Mouse (Mus musculus) telencephalon, adult 2 months (tissue): ENCODE results near the gene Zfp1.
"Not testable (repeated sequence)": the region's sequence is repeated elsewhere in the genome, so short reads cannot be mapped to it uniquely, and the experiment has no call there.

Experiments
- DNase-seq: peaks from one replicate; pipeline ENCODE4 v3.0.0-alpha.2; 2011; ENCODE audit warnings: low read depth, low spot score

Gene Zfp1

DNA sequence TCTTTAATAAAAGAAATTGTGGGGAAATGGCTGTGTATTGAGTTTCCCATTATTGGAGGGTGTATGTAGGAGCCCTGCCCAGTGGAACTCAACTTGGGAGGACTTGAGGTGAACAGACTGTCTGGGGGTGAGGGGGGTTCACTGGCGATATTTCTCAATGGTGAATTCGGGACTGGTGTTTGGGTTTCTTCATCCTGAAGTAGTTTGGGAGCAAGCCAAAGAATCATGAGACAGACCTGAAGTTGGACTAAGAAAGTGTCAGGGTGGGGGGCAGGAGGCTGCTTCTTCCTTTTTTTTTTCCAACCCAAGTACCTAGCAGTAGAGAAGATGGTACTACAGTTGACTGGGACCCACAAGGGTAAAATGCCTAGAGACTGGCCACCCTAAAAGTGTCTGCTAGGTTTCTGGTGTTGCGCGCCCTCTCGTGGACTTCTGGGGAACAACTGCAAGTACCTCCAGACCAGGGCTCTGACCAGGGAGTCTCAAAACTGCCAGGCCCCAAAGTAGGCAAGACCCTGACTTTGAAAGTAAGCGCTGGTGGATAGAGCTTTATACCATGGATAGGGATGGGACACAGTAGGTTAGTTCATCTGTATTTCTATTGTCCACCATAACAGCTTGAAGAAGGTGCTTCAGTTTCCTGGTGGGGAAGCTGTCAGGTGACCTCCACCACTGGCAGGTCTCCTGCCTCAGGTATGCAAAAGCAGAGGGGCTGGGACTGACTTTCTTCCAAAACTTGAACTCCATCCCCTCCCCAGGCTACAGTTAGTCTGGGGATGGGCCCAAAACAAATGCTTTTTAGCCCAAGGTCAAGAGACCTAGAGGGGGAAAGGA, 17.3 kb upstream of the Zfp1 start:
- DNase-seq, result no peak

DNA sequence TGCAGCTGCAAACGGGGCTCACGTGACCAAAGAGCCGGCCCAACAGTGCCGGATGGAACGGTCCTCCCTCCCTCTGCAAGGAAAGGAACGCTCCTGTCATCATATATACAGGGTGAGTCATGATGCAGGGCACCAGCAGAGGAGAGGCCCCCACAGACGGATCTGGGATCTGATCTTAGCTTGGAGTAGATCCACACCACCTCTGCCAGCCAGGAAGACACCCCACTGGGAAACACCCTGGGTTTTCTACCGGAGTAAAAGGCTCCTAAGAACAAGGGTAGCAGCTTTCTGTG, 16.7 kb upstream of the Zfp1 start:
- DNase-seq, result no peak

DNA sequence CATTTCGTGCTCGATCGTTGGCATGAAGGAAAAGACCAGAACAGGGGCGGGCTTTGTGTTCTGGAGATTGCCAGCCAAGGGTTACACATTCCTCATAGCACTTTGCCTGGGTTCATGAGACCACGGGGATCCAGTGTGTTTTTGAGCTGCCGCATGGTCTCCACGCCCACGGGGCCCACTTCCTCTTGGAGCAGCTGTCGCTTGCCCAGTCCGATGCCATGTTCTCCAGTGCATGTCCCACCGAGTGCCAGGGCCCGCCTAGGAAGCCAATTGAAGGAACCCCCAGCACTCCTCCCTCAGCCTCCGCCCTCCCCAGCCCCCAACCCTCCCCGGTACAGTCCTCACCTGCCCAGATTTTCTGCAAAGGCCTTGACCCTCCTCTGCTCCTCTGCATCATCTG, 16.3 kb upstream of the Zfp1 start:
- DNase-seq, result no peak

DNA sequence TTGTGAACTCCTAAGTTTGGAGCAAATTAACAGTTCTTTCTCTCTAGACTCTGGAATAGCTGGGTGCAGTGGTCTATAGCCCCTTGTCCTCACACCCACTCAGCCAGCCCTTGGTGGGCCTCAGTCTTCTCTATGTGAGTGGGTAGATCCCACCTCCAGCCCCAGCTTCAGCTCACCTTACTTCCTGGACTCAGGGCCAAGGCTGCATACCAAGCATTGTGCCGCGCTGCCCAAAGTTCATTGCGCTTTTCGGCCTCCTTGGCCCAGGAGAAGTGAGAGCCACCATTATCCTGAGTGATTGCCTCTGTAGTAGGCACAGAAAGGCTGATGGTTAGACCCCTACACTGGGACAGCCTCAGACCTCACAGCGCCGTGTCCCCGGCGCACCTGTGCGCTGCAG, 15.3 kb upstream of the Zfp1 start:
- DNase-seq, result no peak

DNA sequence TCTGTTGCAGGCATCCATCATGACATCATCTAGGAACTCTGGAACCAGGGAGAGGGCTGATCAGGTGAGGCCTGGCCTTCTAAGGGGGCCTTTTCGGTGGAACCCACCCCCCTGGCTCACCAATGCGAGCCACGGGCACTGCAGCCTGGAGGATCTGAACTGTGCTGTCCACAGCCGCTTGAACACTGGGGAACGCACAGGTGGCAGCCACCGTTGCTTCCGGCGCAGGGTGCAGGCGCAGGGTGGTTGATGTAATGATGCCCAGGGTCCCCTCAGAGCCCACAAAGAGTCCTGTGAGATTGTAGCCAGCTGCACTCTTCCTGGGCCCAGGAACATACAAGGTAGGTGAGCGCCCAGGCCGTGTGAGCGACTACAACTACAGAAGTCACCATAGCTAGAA, 14.8 kb upstream of the Zfp1 start:
- DNase-seq, result no peak

DNA sequence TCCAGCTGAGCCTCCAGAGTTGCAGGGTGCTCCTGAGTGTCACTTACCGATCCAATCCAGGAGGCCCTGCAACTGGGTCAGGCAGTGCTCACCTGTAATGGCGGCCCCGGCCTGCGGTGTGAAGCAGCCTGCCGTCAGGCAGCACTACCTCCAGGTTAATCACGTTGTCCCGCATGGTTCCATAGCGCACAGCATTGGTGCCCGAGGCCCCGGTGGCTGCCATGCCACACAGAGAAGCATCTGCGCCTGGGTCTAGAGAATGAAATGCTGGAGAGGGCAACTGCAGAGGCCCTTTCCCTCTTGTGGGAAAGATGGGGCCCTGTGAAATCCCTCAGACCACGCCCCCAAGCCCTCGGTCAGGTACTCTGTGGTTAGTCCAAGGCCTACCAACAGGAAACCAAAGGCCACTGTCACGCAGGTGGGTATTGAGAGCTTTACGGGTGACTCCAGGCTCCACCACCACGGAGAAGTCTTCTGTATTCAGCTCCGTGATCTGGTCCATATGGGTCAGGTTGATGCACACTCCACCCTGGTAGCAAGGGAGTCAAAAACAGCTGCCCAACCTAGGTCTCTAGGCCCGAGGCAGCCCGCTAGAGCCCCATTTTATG, 14.2 kb upstream of the Zfp1 start:
- no peak for DNase-seq

DNA sequence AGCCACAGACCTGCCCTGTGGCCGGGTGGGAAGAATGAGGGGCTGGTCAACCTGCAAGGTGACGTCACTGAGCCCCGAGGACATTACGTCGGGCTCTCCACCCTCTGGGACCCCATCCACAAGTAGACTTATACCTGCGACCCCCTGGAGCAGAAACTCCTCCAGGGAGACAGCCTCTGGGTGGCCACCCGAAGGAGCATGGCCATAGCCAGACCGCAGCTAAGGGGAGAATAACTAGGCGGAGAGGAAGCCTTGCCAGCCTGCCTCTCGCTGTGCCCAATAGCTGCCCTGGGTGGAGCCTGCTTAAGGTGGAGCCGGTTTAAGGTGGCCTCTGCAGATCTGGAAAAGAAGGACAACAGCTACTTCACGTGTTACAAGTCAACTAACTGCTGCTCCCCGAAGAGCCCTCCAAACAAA, 13.1 kb upstream of the Zfp1 start, which contains the start of gene Ldhd:
Gene Ldhd, minus strand, starts transcription at position 270 of the 417 bp plus-strand sequence.
- no peak for DNase-seq

DNA sequence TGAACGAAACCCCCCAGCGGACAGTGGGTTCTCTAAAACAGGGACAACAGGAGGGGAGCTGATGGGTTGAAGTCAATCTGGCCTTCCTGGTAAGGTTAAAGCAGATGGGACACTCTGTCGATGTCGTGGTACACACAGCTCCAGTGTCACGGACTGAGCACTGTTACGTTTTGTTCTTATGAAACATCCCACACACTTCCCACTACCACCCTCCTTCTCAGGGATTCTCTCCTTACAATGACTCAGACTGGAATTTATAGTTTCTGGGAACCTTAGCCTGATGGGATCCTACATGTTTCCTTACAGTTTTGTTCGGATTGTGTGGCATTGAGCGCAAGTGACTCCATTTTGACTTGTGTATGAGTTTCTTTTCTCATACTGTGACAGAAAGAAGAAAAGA, 11.6 kb upstream of the Zfp1 start:
- DNase-seq, result no peak

DNA sequence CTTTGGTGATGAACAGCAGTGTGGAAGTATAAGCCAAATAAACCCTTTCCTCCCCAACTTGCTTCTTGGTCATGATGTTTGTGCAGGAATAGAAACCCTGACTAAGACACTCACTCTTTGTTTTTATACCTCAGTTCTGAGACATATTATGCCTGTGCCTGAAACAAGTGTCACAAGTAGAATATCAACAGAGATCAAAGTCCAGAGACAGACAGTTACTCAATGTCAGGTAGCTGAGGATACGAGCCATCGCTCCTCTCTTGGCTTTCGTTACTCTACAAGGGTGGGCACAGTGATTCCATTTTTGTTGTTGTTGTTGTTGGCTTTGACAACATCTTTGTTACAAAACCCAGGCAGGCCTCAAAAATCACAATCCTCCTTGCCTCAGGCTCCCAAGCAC, 10.2 kb upstream of the Zfp1 start:
- DNase-seq, result no peak

DNA sequence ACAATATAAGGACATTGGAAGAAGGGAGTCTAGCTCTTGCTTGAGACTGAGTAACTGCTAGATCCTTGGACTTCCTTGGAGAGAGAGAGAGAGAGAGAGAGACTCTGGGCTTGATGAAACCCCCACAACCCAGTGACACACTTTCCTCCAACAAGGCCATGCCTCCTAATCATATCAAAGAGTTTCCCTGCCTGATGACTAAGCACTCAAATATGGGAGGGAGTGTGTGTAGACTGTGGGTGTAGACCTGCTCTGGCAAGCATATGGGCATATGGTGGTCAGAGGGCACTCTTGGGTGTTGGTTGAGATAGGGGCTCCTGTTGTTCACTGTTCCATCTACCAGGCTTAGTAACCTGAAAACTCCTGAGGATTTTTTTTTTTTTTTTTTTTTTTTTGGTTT, 5.1 kb upstream of the Zfp1 start:
- DNase-seq, result no peak

DNA sequence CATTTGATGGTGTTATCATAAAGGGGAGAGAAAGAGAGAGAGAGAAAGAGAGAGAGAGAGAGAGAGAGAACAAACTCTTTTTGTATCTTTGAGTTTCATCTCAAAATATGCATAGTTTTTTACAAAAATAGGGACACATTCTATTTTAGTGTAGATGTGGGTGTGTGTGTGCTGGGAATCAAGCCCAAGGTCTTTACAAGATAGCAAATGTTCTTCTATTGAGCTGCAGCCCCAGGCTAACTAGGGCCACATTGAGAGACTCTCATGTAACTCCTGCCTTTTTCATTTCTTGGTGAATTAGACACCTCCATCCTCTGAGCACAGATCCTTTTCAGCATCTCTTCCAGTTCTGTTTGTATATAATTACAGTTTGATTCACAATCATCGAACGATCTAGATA, 2.1 kb upstream of the Zfp1 start:
- no peak for DNase-seq

DNA sequence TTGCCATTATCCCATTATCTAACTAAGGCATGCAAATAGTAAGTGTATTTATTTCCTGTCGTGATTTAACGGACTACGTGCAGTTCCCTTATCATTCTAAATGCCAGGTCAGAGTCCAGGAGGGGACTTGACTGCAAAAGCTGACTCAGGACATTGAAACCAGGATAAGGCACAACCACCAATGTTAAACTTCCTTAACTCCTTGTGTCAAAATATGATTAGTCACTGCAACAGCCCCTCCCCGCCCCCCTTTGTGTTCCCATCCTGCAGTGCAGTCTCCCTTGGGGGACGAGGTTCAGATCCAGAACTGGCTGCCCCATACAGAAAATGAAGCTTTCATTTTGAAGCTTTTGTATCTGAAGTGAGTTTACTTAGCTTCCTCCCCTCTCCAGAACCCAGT, 705 bp upstream of the Zfp1 start:
- DNase-seq, result no peak

DNA sequence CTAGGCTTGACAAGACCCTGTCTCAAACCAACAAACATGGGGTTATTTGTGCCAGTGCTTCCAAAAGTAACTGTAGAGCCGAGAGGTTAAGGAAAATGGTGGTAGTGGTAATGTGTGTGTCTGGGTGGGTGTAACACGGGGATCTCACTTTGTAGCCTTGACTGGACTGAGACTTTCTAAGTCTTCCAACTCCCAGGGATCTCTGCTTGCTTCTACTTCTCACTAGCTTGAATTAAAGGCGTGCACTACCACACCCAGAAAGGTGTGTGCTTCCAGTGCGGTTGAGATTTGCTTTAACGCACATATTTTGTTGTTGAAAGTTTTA, 300 bp upstream of the Zfp1 start:
- DNase-seq, result no peak

DNA sequence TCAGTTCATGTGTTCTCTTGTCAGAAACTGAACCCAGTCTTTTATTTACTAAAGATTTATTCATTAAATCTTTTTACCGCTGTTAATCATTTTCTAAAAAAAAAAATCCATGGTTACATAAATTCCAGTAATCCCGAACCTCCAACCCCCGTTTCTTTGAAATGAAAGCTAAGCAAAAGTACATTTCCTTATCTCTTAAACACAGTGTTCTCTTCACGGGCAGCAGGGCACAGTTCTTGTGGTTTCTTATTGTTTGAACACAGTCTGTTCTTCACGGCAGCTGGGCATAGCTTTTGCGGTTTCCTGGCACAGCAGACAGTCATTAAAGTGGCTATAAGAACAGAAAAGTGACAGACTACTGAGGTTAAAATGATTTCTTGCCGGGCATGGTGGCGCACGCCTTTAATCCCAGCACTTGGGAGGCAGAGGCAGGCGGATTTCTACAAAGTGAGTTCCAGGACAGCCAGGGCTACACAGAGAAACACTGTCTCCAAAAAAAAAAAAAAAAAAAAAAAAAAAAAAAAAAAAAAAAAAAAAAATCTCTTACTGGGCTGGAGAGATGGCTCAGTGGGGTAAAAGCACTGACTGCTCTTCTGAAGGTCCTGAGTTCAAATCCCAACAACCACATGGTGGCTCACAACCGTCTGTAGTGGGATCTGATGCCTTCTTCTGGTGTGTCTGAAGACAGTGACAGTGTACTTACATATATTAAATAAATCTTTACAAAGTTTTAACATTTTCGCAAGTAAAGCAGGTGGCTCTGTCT, 1.3 kb downstream of the Zfp1 start:
- not testable (repeated sequence) for DNase-seq

DNA sequence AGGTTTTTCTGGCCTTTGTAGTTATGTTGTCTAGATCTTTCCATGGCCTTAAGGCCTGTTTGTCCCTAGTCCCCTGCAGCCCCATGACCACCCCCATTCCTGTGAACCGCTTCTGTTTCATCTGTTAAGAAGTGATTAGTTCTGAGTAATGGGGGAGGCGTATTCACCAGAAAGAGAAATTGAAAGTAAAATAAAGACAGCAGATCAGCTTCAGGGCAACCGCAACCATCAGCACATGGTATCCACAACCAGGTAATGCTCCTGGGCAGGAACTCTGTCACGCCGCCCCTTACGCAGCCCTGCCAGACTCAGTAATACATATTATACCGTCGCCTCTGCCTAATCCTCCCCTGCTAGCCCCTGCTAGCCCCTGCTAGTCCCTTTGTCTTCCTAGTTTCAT, 2.5 kb downstream of the Zfp1 start:
- no peak for DNase-seq

DNA sequence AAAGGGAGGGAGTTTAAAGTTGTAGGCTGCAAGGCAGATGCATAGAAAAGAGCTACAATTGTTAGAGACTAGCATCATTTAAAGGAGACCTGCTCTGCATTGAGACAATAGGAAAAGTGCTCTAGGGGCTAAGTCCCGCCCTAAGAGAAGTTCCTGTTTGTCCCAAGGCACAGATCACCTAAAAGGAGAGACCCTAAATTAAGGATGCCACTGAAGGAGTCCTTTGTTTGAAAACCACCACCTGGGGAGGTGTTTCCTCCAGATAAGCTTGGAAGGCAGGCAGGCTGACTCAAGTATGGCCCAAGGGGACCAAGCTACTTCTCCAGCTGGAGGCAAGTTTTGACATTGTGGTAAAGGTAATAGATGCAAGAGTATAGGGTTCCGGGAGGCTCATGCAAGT, 5.6 kb downstream of the Zfp1 start:
- DNase-seq, result no peak

DNA sequence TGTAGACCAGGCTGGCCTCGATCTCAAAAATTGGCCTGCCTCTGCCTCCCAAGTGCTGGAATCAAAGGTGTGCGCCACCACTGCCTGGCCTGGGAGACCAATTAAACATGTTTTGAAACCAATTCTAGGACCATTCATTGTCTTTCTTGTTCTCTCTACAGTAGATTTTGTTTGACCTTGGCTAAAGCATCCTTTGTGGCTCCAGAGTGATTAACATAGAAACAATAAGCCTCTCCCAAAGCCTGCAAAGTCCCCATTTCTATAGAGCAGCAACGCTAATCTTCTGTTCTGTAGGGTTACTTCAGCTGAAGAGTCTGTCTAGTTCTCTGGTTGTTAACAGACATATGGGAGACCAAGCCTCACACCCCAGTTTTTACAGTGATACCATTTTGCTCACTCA, 7.5 kb downstream of the Zfp1 start:
- DNase-seq, result no peak

DNA sequence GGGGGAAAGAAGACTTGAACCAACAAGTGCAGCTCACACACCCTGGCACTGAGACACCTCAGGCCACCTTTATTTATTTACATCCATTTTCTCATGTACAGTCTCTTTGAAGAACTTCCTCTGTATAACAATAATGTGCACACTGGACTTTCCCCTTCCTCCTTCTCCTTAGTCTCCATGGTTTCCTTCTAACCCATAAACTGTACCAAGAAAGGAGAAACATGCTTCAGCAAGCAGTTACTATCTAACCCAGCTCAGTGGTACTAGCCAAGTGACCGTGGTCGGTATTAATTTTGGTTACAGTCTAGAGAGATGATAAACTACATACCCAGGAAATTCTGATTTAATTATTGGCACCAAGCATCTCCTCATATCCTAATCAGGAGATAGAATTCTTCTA, 10.3 kb downstream of the Zfp1 start:
- DNase-seq, result no peak

DNA sequence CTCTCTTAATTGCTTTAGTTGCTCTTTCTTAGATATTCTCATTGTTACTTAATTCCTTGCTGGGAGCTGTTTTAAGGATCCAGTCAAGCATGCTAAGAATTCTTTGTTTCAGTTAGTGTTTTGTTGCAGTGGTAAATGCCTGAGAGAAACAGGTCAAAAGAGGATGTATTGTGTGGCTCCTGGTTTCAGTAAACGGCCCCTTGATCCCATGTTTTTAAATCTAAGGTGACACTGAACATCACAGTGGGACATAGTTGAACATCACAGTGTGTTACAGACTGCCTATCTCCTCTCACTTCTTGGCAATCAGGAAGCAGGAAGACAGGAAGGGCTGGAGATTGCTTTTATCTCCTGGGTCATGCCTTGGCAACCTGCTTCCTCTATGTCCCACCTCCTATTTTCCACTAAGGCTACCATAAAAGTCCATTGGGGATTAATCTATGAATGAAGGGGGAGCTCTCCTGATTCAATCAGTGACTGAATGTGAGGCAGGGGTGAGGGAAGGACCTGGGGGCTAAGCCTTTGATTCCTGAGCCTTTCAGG, 14.2 kb downstream of the Zfp1 start:
- DNase-seq, result no peak

DNA sequence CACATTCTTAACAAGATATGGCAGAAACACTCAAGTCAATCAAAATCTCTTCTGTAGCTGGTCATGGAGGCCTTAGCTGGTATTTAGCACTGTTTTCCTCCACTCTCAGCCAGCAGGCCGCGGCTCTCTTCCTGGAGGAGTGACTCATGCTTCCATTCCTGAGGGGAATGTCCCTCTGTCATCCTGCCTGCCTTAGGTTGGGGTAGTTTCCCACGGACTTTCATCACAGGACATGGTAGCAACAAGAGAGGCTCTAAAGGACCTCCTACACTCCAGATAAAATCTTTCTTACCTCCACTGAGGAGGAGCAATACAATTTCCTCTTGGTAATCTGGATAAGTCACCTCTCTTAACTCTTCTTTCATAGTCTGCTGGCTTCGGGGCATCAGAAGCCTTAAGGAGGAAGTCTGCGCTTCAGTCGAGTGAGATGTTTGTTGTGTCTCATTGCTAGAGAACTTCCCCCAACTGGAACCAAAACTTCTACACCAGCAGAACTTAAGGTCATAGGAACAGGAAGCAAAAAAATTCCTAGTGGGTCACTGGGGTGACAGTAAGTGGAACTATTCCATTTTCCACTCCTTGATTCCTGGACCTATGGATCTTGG, 15.7 kb downstream of the Zfp1 start:
- no peak for DNase-seq

DNA sequence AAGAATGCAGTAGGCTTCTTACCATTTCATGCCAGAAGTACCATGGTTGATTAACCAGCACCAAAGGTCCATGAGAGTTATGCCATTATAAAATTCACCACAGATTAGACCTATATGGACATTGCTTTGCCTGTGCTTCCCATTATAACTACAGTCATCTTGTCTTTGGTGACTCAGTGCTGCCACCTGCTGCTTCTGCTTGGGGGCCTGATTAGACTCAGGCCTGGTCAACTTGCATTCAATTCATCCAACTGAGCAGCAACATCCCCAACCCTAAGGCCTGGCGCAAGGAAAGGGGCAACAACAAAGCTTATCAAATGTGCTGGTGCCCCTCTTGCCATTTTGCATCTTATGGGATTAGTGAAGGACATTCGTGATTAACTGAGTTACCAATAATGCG, 19.3 kb downstream of the Zfp1 start:
- no peak for DNase-seq

DNA sequence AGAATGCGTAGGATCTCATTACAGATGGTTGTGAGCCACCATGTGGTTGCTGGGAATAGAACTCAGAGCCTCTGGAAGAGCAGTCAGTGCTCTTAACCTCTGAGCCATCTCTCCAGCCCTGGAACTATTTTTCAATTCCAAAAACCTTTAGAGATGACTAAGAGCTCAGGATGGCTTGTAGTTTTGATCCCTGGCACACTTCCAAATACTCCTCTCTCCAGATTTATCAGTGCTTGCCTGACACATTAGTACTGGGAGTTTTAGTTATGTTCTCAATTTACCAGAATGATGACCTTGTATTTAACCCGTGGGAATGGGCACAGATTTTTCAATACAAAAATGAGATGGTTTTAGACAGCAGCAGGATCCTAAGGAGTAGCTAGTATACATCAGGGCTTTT, 23.6 kb downstream of the Zfp1 start:
- no peak for DNase-seq
